Mouse (Mus musculus) cortical plate, adult 2 months (tissue): Measurements from ENCODE around the gene Arf1.

Source experiments
- CTCF ChIP-seq: fragments of 200-500 bp; IDR thresholded peaks from 2 replicates; pipeline ENCODE4 v1.5.1; 2011; ENCODE audit warnings: mild to moderate bottlenecking, control low read depth, low read length; ENCODE audit not compliant: insufficient read depth; ENCODE audit errors: extremely low read depth
- POLR2A ChIP-seq: fragments of 200-500 bp; IDR thresholded peaks from 2 replicates; pipeline ENCODE4 v1.6.1; 2011; ENCODE audit warnings: mild to moderate bottlenecking, low read length, control low read depth; ENCODE audit not compliant: insufficient read depth; ENCODE audit errors: extremely low read depth

GRCm38 (mm10) chr11:59230144-59230760 lies 2.2 kb upstream of the Arf1 start:
- TF ChIP-seq CTCF = peak; percentile 60
- TF ChIP-seq POLR2A = no peak
